Mouse (Mus musculus): ENCODE results near the gene Vcan. TPM values are rescaled to one million over a fixed set of nuclear protein-coding genes. Genes with fewer than 3 reads are reported as not detected.

Gene Vcan
- total RNA-seq, 4 experiments from 2014 or later, result 2.1 to 2.2 (median 2.1) TPM

Other genes starting within 250 kb of the Vcan start
- 1 to 10 TPM; 1.8 to 4.3 (median 2.7) TPM for gene Hapln1, start 202.7 kb downstream of the Vcan start, total RNA-seq (2022)

Data from adrenal gland, adult 8-10 months (tissue).